ENCODE assay signal across 10 mouse cellular contexts in the genomic region with DNA sequence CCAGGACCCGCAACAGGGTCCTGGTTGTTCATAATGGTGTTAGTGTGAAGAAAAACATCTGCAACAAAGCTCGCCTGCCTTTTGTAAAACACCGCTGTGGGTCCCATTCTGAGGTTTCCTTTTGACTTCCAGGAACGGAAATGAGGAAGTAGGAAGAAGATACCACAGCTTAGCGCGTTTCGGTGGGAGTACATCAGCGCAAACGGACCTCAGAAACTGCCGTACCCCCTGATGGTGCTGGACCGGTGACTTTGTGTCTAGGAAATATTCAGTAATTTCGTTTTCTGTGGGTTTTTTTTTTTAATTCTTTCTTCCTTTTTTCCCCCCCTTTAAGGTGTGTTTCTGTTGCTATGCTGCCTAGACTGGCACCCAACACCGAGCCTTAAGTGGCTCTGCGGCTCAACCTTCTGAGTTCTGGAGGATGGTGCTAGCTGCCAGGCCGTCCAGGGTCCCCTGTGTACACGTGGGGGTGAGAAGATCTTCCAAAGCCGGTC.
A peak's percentile ranks its signal among the peaks of the same experiment; 100 is the strongest.
DNase-seq lines count a peak whose midpoint lies in the region; ATAC-seq and TF ChIP-seq lines count a peak whose summit lies in the region.
"Had no signal": no experiment of that assay in that cellular context is flagged by ENCODE, and none has a peak within 500 bp of the region (broad histone marks: within the 10 kb centered on the region; RNA-seq: fewer than 3 reads in every experiment).

No protein-coding gene starts in this region.

- no peaks in the 10 kb centered on the region for H3K27me3 ChIP-seq in heart, embryonic 12.5 days (replicated peaks)
- H3K27me3 ChIP-seq in liver, embryonic 16.5 days (ENCODE audit: control insufficient read depth, insufficient read depth, low read depth, low read length), result no peaks in the 10 kb centered on the region
- no peaks in the 10 kb centered on the region for H3K27me3 ChIP-seq in neural tube, embryonic 15.5 days (replicated peaks)
- H3K27me3 ChIP-seq: midbrain, embryonic 13.5 days had no signal

- H3K4me1 ChIP-seq in heart, embryonic 12.5 days (replicated peaks), result peaks cover 9% of the 10 kb centered on the region
- no peaks in the 10 kb centered on the region; the same call in 1 of the 2 replicates for H3K4me1 ChIP-seq in bone marrow, adult 2 months (ENCODE audit: control insufficient read depth, insufficient read depth, low read length)
- H3K4me1 ChIP-seq in liver, embryonic 16.5 days (ENCODE audit: control insufficient read depth, low read depth, low read length), result peaks cover 7% of the 10 kb centered on the region
- H3K4me1 ChIP-seq in neural tube, embryonic 15.5 days, result no peaks in the 10 kb centered on the region
- H3K4me1 ChIP-seq: midbrain, embryonic 13.5 days had no signal

- H3K9me3 ChIP-seq in heart, embryonic 12.5 days (replicated peaks), result 0 out of 2 replicates have a peak, but pooled peaks cover 3% of the 10 kb centered on the region
- no peaks in the 10 kb centered on the region for H3K9me3 ChIP-seq in liver, embryonic 16.5 days (replicated peaks; ENCODE audit: control insufficient read depth, low read length)
- H3K9me3 ChIP-seq in neural tube, embryonic 15.5 days (replicated peaks), result no peaks in the 10 kb centered on the region
- H3K9me3 ChIP-seq: midbrain, embryonic 13.5 days had no signal

- TF ChIP-seq CTCF in bone marrow, adult 2 months (IDR thresholded peaks at IDR 0.05; ENCODE audit: control insufficient read depth, insufficient read depth, low read length), result no peak

- no peak overlapping the region for H3K9ac ChIP-seq in heart, embryonic 12.5 days
- H3K9ac ChIP-seq in liver, embryonic 16.5 days (ENCODE audit: low read depth, low read length), result peak overlapping the region; percentile 36
- no peak overlapping the region for H3K9ac ChIP-seq in neural tube, embryonic 15.5 days (replicated peaks)
- H3K9ac ChIP-seq: midbrain, embryonic 13.5 days had no signal

- H3K36me3 ChIP-seq in heart, embryonic 12.5 days, result no peaks in the 10 kb centered on the region
- H3K36me3 ChIP-seq in liver, embryonic 16.5 days (ENCODE audit: control insufficient read depth, insufficient read depth), result no peaks in the 10 kb centered on the region
- H3K36me3 ChIP-seq in neural tube, embryonic 15.5 days, result no peaks in the 10 kb centered on the region
- H3K36me3 ChIP-seq: midbrain, embryonic 13.5 days had no signal

- no peak for ATAC-seq in heart, embryonic 12.5 days (ENCODE audit: insufficient number of reproducible peaks, low FRiP score)
- no peak for ATAC-seq in liver, embryonic 16.5 days (ENCODE audit: low read depth)
- no peak for ATAC-seq in neural tube, embryonic 15.5 days (ENCODE audit: low FRiP score)
- ATAC-seq: midbrain, embryonic 13.5 days had no signal

- WGBS in heart, embryonic 12.5 days, result 78% methylated on average over 17 of the region's 17 CpGs
- WGBS in bone marrow, adult 2 months, result 5% methylated on average over 17 of the region's 17 CpGs
- WGBS in liver, embryonic 16.5 days (ENCODE audit: insufficient replicate concordance), result 22% methylated on average over 17 of the region's 17 CpGs
- 87% methylated on average over 17 of the region's 17 CpGs for WGBS in neural tube, embryonic 15.5 days

- H3K27ac ChIP-seq in heart, embryonic 12.5 days (ENCODE audit: poor library complexity, severe bottlenecking), result no peak overlapping the region
- no peak overlapping the region for H3K27ac ChIP-seq in bone marrow, adult 2 months (ENCODE audit: control insufficient read depth, insufficient read depth, low read depth, low read length, poor library complexity)
- H3K27ac ChIP-seq in liver, embryonic 16.5 days (ENCODE audit: low read length), result no peak overlapping the region
- H3K27ac ChIP-seq in neural tube, embryonic 15.5 days (replicated peaks), result no peak overlapping the region
- H3K27ac ChIP-seq: midbrain, embryonic 13.5 days had no signal

- no peak for DNase-seq in heart, adult 8-10 months (ENCODE audit: low spot score)
- DNase-seq in A20 (ENCODE audit: low read depth, low spot score) (peak; percentile 67), MN1 (ENCODE audit: low spot score) (no peak)
- DNase-seq in adrenal gland, postnatal 10 days, result no peak
- DNase-seq: cerebellum, adult 9-11 months had no signal

- peak overlapping the region; percentile 30; the same call in 1 of the 2 replicates for H3K4me2 ChIP-seq in heart, embryonic 12.5 days
- H3K4me2 ChIP-seq in liver, embryonic 16.5 days (ENCODE audit: low read depth, low read length), result peak overlapping the region; percentile 61
- H3K4me2 ChIP-seq in neural tube, embryonic 15.5 days, result no peak overlapping the region
- H3K4me2 ChIP-seq: midbrain, embryonic 13.5 days had no signal

- no peak overlapping the region for H3K4me3 ChIP-seq in heart, embryonic 12.5 days
- H3K4me3 ChIP-seq in bone marrow, adult 2 months (replicated peaks; ENCODE audit: control insufficient read depth, low read depth, low read length), result peak overlapping the region; percentile 27
- H3K4me3 ChIP-seq in liver, embryonic 16.5 days (ENCODE audit: low read depth, low read length), result peak overlapping the region; percentile 43
- H3K4me3 ChIP-seq in neural tube, embryonic 15.5 days (replicated peaks), result no peak overlapping the region
- H3K4me3 ChIP-seq: midbrain, embryonic 13.5 days had no signal

- TF ChIP-seq POLR2A in bone marrow, adult 2 months (IDR thresholded peaks at IDR 0.05; ENCODE audit: borderline replicate concordance, control insufficient read depth, low read depth, low read length), result no peak

Comparison
In these comparisons a context has a peak if more than half of its experiments do, and no peak if none do; other contexts are left out.
1. H3K4me3 ChIP-seq: peak in bone marrow, adult 2 months (single experiment) and liver, embryonic 16.5 days (single experiment); none in heart, embryonic 12.5 days (single experiment) and neural tube, embryonic 15.5 days (single experiment).